Mouse (Mus musculus) midbrain, embryonic 12.5 days (tissue): ENCODE results near the gene Itgam. TPM values are rescaled to one million over a fixed set of nuclear protein-coding genes. Genes with fewer than 3 reads are reported as not detected.
"Not testable (repeated sequence)": the region's sequence is repeated elsewhere in the genome, so short reads cannot be mapped to it uniquely, and the experiment has no call there.

ENCODE experiments used
- ATAC-seq: fragments of 200-750 bp; cut with Nextera tagmentation; 2 replicates; pipeline ENCODE4 v1.8.0; 2017; ENCODE audit warnings: low read depth, moderate TSS enrichment, moderate library complexity; ENCODE audit not compliant: low FRiP score
- H3K27ac ChIP-seq: fragments of 300-500 bp; sonication (generic); replicated peaks from 2 replicates; pipeline ENCODE4 v1.5.1; 2016; ENCODE audit warnings: mild to moderate bottlenecking
- H3K27me3 ChIP-seq: fragments of 300-500 bp; sonication (generic); 2 replicates; pipeline ENCODE4 v1.6.1; 2016; ENCODE audit warnings: mild to moderate bottlenecking
- H3K36me3 ChIP-seq: fragments of 300-500 bp; sonication (generic); 2 replicates; pipeline ENCODE4 v1.6.1; 2016
- H3K4me1 ChIP-seq: fragments of 300-500 bp; sonication (generic); 2 replicates; pipeline ENCODE4 v1.6.1; 2016
- H3K4me2 ChIP-seq: fragments of 300-500 bp; sonication (generic); replicated peaks from 2 replicates; pipeline ENCODE4 v1.6.1; 2016; ENCODE audit warnings: mild to moderate bottlenecking, moderate library complexity
- H3K4me3 ChIP-seq: fragments of 300-500 bp; sonication (generic); 2 replicates; pipeline ENCODE4 v1.5.1; 2016; ENCODE audit warnings: mild to moderate bottlenecking
- H3K9ac ChIP-seq: fragments of 300-500 bp; sonication (generic); replicated peaks from 2 replicates; pipeline ENCODE4 v1.6.1; 2016; ENCODE audit warnings: mild to moderate bottlenecking, moderate library complexity
- H3K9me3 ChIP-seq: fragments of 300-500 bp; sonication (generic); 2 replicates; pipeline ENCODE4 v1.6.1; 2016; ENCODE audit warnings: mild to moderate bottlenecking
- WGBS: fragments of 180-500 bp; shearing (Covaris S2); methylation state at CpG from one replicate; pipeline ENCODE4 v1.1.7; 2016; 5-methylcytosine and 5-hydroxymethylcytosine counted together
- polyA plus RNA-seq: library from polyadenylated mRNA; unstranded; fragments of >200 nt; fragmentation: Nextera tagmentation; extraction: Ambion mirVana; gene quantifications from 2 replicates; pipeline ENCODE4 v1.2.1, GENCODE M21; 2016

Itgam gene
- 0.42 and 1.0 TPM in 2 replicates for polyA plus RNA-seq

DNA sequence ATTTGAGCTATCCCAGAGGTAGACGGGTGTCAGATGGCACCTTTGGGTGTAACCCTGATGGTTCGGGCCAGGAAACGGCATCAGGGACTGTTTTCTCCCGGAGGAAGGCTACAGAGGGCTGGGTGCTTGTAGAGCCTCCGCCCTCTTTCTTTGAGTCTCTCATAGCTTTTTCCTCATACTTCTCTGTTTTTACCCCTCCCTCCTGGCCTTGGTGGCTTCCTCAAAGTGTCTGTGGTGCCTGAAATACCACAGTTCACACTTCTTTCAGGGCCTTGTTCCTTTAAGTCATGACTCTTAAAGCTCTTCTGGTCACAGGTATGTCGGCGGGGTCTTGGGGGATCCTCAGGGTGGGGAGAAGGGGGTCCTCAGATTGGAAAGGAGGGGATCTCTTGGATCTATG is at the start of gene Itgam, which contains the start of gene Gm49368:
Gene Itgam, plus strand, starts transcription at position 185 of the 400 bp plus-strand sequence.
Gene Gm49368, plus strand, starts transcription at position 228 of the 400 bp plus-strand sequence.
- ATAC-seq = no peak
- H3K4me1 ChIP-seq = no peaks in the 10 kb centered on the region
- no peak within 1 kb of the TSS for H3K4me2 ChIP-seq
- no peaks in the 10 kb centered on the region for H3K27me3 ChIP-seq
- no peak within 1 kb of the TSS for H3K27ac ChIP-seq
- no peak within 1 kb of the TSS for H3K4me3 ChIP-seq
- 94% methylated on average over 7 of the region's 7 CpGs for WGBS
- H3K9ac ChIP-seq = no peak within 1 kb of the TSS
- H3K36me3 ChIP-seq = no peaks in the 10 kb centered on the region
- no peaks in the 10 kb centered on the region for H3K9me3 ChIP-seq

DNA sequence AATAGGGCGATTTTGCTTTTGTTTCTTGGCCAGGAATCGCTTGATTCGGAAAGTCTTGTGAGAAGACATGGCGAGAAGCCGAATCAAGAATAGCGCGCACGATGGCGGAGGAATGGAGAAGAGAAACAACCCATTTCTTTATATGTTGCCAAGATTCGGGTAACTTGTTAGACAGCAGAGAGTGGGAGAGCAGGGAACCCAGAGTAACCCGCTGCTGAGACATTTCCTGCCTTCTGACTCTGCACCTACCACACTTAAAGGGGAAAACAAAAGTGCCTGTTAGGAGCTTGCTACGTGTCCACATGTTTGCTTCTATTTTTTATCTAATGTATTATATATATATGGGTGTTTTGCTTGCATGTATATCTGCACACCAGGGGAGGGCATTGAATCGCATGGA is 49.3 kb upstream of the Itgam start:
- H3K9ac ChIP-seq = no peak overlapping the region
- ATAC-seq = no peak
- no peak overlapping the region for H3K27ac ChIP-seq
- no peak overlapping the region for H3K4me3 ChIP-seq
- WGBS = 92% methylated on average over 13 of the region's 13 CpGs
- H3K9me3 ChIP-seq = no peaks in the 10 kb centered on the region
- no peak overlapping the region for H3K4me2 ChIP-seq
- no peaks in the 10 kb centered on the region for H3K36me3 ChIP-seq
- H3K27me3 ChIP-seq = no peaks in the 10 kb centered on the region; the same call in 1 of the 2 replicates
- H3K4me1 ChIP-seq = no peaks in the 10 kb centered on the region

DNA sequence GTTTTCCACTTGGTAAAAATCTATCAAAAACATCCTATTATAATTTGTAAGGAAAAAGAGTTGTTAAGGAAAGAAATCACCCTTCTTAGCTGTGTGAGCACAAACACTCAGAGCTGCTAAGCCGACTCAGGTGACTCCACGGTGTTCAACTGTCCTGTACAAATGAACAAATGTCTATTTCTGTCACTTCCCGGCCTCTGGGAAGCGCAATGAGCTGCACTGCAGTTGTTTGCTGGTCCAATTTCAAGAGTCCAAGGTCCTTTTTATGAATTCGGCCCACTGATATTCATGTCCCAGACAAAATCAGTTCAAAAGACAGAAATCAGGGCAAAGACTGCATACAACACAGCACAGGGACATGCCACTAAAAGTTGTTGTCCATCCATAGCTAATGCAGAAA is 46.3 kb upstream of the Itgam start:
- not testable (repeated sequence) for H3K4me1 ChIP-seq, H3K27ac ChIP-seq, ATAC-seq, H3K27me3 ChIP-seq, H3K36me3 ChIP-seq, H3K4me2 ChIP-seq, H3K9me3 ChIP-seq, H3K9ac ChIP-seq, H3K4me3 ChIP-seq
- 89% methylated on average over 5 of the region's 5 CpGs for WGBS

DNA sequence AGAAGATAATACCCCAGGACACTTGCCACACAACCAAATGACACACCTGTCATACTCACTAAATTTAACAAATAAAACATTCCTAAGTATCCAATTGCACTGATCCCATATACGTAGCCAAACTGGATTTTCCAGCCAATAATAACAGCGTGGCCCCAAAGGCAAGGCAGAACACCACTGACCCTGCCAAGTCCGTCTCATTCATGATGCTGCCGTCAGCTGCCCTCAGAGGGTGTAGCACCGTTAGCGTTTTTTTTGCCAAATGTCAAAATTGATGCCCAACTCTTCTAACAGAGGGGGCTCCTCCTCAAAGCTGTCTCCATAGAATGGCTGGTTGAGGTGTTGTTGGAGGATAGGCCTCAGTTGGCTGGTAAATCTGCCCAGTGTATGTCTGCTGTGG is 45.8 kb upstream of the Itgam start:
- H3K4me1 ChIP-seq = no peaks in the 10 kb centered on the region
- 91% methylated on average over 6 of the region's 6 CpGs for whole genome bisulfite sequencing
- no peak for ATAC-seq

DNA sequence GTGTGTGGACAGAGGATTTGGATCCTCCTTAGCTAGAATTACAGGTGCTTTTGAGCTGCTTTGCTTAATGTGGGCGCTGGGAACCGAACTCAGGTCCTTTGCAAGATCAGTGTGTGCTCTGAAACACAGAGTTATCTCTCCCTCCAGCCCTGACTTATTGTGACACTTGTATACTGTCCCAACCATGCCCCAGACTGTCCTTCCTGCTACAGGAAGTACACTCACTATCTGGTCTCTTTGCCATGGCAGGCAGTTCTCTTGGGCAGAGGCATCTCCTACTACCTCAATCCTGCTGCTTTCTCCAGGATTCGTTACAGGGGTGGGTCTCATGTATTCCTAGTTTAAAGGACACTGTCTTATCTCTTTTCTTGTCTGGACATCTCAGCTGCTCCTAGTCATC is 44.2 kb upstream of the Itgam start:
- no peak overlapping the region for H3K27ac ChIP-seq
- H3K4me1 ChIP-seq = no peaks in the 10 kb centered on the region
- no peaks in the 10 kb centered on the region for H3K36me3 ChIP-seq
- ATAC-seq = no peak
- WGBS = 88% methylated on average over 3 of the region's 3 CpGs
- no peaks in the 10 kb centered on the region for H3K27me3 ChIP-seq
- H3K4me3 ChIP-seq = no peak overlapping the region
- H3K9ac ChIP-seq = no peak overlapping the region
- H3K4me2 ChIP-seq = no peak overlapping the region
- H3K9me3 ChIP-seq = no peaks in the 10 kb centered on the region

More for the DNA sequence above, 45.8 kb upstream of the Itgam start:
- Histone ChIP-seq H3K27me3 (no peaks in the 10 kb centered on the region), H3K4me2 (no peak overlapping the region), H3K9me3 (no peaks in the 10 kb centered on the region), H3K4me3 (no peak overlapping the region), H3K36me3 (no peaks in the 10 kb centered on the region), H3K27ac (no peak overlapping the region), H3K9ac (no peak overlapping the region)

DNA sequence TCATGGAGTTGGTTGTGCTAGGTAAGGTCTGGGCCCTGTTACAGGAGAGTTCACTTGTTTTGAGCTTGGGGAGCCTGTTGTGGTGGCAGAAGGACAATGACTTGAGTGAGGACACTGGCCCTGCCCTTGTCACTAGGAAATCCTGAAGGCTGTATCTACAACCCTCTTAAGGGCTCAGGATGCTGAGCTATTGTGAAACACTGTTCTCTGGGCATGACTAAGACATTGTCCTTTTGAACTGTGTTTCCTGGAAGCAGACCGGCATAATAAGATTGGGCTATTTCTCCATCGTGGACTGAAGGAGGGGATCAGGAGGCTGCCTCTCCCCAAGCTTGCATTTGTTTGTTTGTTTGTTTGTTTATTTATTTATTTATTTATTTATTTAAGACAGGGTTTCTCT is 43.3 kb upstream of the Itgam start:
- Histone ChIP-seq H3K27ac (no peak overlapping the region), H3K36me3 (no peaks in the 10 kb centered on the region), H3K9ac (no peak overlapping the region), H3K4me1 (no peaks in the 10 kb centered on the region), H3K4me3 (no peak overlapping the region), H3K4me2 (no peak overlapping the region), H3K27me3 (no peaks in the 10 kb centered on the region), H3K9me3 (no peaks in the 10 kb centered on the region)
- ATAC-seq = no peak
- 82% methylated on average over 2 of the region's 2 CpGs for WGBS

DNA sequence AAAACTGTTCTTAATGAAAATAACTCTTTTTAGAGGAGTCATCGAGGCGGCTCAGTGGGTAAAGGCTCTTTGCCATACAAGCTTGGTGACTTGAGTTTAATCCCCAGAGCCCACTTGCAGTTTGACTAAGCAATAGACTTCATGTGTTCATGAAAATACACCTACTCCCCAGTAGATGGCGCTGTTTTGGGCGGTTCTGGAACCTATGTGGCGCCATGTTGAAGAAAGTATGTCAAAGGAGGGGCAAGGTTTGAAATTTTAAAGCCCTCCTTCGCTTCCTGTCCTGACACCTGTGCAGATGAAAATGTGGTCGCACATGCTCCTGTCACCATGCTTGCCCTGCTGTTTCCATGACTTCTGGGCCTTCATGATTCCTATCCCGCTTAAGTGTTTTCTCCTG is 39.5 kb upstream of the Itgam start:
- H3K9ac ChIP-seq = no peak overlapping the region
- no peak overlapping the region for H3K4me2 ChIP-seq
- no peak for ATAC-seq
- H3K36me3 ChIP-seq = no peaks in the 10 kb centered on the region
- H3K27ac ChIP-seq = no peak overlapping the region
- H3K4me1 ChIP-seq = no peaks in the 10 kb centered on the region
- no peak overlapping the region for H3K4me3 ChIP-seq
- no peaks in the 10 kb centered on the region for H3K27me3 ChIP-seq
- H3K9me3 ChIP-seq = no peaks in the 10 kb centered on the region
- 64% methylated on average over 8 of the region's 8 CpGs for WGBS

DNA sequence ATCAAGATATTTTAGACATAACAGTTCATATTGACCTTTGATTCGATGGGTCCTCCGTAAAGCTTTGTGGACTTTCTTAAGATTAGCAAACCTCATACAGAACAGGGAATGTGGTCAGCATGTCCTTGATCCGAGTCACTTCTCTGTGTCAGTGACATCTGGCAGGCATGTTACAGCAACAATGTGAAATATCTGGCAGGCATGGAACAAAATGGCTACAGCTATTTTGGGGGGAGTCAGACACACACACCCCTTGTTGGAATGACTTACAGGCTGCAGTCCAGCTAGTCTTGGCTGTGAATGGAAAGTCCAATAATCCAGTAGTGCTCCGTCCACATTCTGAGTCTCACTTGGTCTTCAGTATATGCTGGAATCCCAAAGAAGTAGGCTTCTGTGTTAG is 38.9 kb upstream of the Itgam start:
- Histone ChIP-seq H3K4me3 (no peak overlapping the region), H3K27ac (no peak overlapping the region), H3K9ac (no peak overlapping the region), H3K4me1 (no peaks in the 10 kb centered on the region), H3K27me3 (no peaks in the 10 kb centered on the region), H3K36me3 (no peaks in the 10 kb centered on the region), H3K9me3 (no peaks in the 10 kb centered on the region), H3K4me2 (no peak overlapping the region)
- no peak for ATAC-seq
- WGBS = 94% methylated on average over 4 of the region's 4 CpGs

DNA sequence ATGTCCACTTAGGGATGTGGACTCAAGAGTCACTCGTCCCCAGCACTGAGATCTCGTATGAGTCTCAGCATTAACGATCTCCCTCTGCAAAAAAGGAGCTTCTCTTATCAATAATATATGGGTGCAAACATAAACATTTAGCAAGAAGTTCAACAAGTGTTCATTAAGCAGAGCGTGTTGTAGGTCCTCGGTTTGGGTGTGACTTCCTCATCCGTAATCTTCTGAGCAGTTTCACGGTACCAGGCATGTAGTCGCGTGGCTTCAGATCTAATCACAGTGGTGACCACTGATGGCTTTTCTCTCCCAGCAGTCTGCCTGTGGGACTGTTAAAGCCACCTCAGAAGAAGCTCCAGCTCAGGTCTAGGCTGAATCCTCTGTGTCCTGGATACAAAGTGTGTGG is 38.1 kb upstream of the Itgam start:
- no peak for ATAC-seq
- H3K4me2 ChIP-seq = no peak overlapping the region
- H3K36me3 ChIP-seq = no peaks in the 10 kb centered on the region
- H3K4me1 ChIP-seq = no peaks in the 10 kb centered on the region
- H3K27me3 ChIP-seq = no peaks in the 10 kb centered on the region
- H3K9ac ChIP-seq = no peak overlapping the region
- no peaks in the 10 kb centered on the region for H3K9me3 ChIP-seq
- WGBS = 96% methylated on average over 9 of the region's 9 CpGs
- no peak overlapping the region for H3K27ac ChIP-seq
- no peak overlapping the region for H3K4me3 ChIP-seq

DNA sequence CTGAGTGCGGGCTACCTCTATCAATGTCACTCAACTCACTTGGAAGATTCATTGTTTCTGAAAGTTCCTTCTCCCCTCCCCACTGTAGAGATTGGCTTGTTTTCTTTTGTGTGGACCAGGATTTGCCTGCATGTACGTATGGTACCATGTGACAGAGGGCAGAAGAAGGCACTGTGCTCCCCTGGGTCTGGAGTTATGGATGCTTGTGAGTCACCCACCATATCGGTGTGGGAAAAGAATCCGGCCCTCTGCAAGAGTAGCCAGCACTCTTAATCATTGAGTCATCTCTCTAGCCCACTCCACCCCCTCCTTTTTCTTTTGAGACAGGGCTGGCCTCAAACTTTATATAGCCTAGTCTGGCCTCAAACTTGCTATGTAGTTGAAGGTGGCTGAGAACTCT is 37.5 kb upstream of the Itgam start:
- WGBS = 87% methylated on average over 4 of the region's 4 CpGs
- Histone ChIP-seq H3K9me3 (no peaks in the 10 kb centered on the region), H3K36me3 (no peaks in the 10 kb centered on the region), H3K27me3 (no peaks in the 10 kb centered on the region), H3K4me1 (no peaks in the 10 kb centered on the region), H3K4me2 (no peak overlapping the region), H3K27ac (no peak overlapping the region), H3K4me3 (no peak overlapping the region), H3K9ac (no peak overlapping the region)
- no peak for ATAC-seq

DNA sequence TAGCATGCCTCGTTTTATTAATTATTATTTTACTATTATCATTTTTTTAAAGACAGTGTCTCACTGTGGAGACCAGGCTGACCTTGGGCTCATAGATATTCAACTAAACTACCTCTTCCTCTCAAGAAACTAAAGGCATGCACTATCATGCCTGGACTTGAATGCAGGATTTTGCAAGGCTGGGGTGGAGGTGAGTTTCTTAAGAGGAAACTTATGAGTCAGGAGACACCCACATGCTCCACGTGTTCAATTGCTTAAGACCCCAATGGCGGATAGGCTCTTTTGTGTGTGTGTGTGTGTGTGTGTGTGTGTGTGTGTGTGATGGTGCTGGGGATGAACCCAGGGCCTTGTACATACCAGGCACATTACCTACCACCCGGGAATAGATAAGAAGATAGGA is 37.1 kb upstream of the Itgam start:
- no peak for ATAC-seq
- no peaks in the 10 kb centered on the region for H3K36me3 ChIP-seq
- H3K27me3 ChIP-seq = no peaks in the 10 kb centered on the region
- H3K27ac ChIP-seq = no peak overlapping the region
- H3K9ac ChIP-seq = no peak overlapping the region
- H3K4me1 ChIP-seq = no peaks in the 10 kb centered on the region
- no peak overlapping the region for H3K4me3 ChIP-seq
- no peak overlapping the region for H3K4me2 ChIP-seq
- 80% methylated on average over 4 of the region's 4 CpGs for WGBS
- H3K9me3 ChIP-seq = no peaks in the 10 kb centered on the region

DNA sequence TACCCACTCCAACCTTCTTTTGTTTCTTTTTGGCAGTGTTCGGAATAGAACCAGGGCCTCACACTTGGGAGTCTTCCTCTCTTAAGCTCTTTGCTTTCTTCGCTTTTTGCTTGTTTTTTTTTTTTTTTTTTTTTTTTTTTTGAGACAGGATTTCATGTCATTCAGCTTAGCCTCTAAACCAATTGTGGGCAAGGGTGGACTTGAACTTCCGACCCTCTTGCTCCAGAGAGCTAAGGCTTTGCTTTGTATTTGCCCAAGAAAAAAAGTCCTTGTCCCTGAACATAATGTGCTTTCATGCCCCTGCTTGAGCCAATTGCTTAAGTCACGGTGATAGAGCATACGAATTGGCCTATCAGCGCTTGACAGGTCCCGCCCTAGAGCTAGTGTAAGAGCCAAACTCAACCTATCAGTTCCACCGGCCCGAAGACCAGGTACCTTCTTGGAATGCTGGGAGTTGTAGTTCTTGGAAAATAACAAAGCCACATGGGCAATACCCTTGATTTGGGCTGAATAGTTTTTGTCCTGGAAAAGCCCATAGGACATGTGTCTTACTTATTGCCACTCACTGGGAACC is 30.9 kb upstream of the Itgam start:
- Histone ChIP-seq H3K27ac (no peak overlapping the region), H3K36me3 (no peaks in the 10 kb centered on the region), H3K4me3 (no peak overlapping the region), H3K4me1 (no peaks in the 10 kb centered on the region), H3K4me2 (no peak overlapping the region), H3K9ac (no peak overlapping the region), H3K27me3 (no peaks in the 10 kb centered on the region), H3K9me3 (no peaks in the 10 kb centered on the region)
- no peak for ATAC-seq
- 37% methylated on average over 9 of the region's 9 CpGs for WGBS

DNA sequence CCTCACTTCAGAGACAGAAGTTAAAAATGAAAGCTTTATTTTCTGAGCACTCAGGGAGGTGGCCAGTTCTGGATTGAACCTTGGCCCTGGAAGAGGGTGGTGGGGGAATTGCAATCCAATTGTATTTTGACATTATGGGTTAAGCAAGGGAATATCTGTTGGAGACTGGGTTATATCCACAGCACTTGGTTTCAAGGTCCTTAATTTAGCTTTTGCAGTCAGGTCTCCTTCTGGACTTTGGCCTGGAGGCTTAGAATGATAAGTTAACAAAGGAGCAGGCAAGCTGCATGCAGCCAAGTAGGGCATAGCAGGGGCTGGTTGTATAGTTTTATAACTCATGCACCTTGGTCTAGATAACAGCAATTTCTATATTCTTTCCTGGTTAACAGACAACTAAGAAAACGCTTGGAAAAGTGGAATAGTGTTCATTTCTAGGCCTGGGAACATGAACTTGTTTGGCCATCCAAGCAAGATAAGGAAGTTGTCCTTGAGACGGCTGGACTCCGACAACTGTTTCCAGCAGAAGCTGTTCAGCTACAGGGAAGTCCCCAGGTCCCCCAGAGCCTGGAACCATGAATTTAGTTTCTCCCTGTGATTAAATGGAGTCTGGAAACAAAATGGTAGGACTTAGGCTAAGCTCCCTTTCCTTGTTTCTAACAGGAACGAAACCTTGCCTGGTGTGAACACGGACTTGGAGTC is 30.0 kb upstream of the Itgam start:
- WGBS = 88% methylated on average over 5 of the region's 5 CpGs

More for the DNA sequence above, 30.0 kb upstream of the Itgam start:
- H3K4me2 ChIP-seq = no peak overlapping the region
- H3K9ac ChIP-seq = no peak overlapping the region
- no peaks in the 10 kb centered on the region for H3K9me3 ChIP-seq
- H3K4me3 ChIP-seq = no peak overlapping the region
- no peak overlapping the region for H3K27ac ChIP-seq
- H3K36me3 ChIP-seq = no peaks in the 10 kb centered on the region
- H3K27me3 ChIP-seq = no peaks in the 10 kb centered on the region
- no peak for ATAC-seq
- no peaks in the 10 kb centered on the region for H3K4me1 ChIP-seq
